Mouse (Mus musculus): Measurements from ENCODE around the gene Mdfic. TPM values are rescaled to one million over a fixed set of nuclear protein-coding genes. Genes with fewer than 3 reads are reported as not detected.

Mdfic gene
- polyA plus RNA-seq, 1 experiment from 2014 or later = 7.0 TPM

- peak overlapping the region; percentile 12 for H3K4me3 ChIP-seq (replicated peaks; ENCODE audit: low read length)
- H3K9ac ChIP-seq (ENCODE audit: low read length) = no peak overlapping the region
- 0 out of 2 replicates have a peak, but pooled peaks cover 8% of the 10 kb centered on the region for H3K4me1 ChIP-seq (ENCODE audit: control insufficient read depth, insufficient read depth, low read length)
- H3K27me3 ChIP-seq (ENCODE audit: control insufficient read depth, insufficient read depth, low read length) = no peaks in the 10 kb centered on the region
- no peaks in the 10 kb centered on the region for H3K36me3 ChIP-seq (ENCODE audit: control insufficient read depth, insufficient read depth, low read length)
- H3K4me2 ChIP-seq (ENCODE audit: low read depth, low read length) = peak overlapping the region; percentile 36
- peak overlapping the region; percentile 65 for H3K27ac ChIP-seq (ENCODE audit: low read length)
- ATAC-seq (ENCODE audit: insufficient read depth, low FRiP score) = no peak
- H3K9me3 ChIP-seq (replicated peaks; ENCODE audit: control insufficient read depth, low read length) = no peaks in the 10 kb centered on the region
- WGBS = 45% methylated on average over 8 of the region's 8 CpGs
Measured at GRCm38 (mm10) chr6:15793602-15794345, 73.3 kb downstream of the Mdfic start.

DNA sequence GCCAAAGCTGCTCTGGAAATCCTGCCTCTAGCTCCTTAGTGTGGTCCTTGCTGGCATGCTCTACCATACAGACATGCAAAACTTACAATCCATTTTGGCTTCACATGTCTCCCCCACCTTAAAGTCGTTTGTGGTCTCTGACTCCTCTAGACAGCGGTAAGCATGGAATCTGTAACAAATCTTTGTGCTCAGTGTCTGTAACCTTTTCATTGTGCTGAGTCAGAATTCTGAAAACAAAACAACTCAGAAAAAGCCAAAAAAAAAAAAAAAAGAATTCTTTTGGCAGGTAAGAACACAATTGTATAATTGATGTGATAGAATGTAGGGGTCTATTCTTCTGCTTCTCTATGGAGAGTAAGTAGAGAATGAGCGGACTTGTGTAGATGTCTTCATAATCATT, 74.3 kb downstream of the Mdfic start:
- Histone ChIP-seq H3K27ac (ENCODE audit: low read length) (no peak overlapping the region), H3K9ac (ENCODE audit: low read length) (no peak overlapping the region), H3K4me3 (replicated peaks; ENCODE audit: low read length) (no peak overlapping the region), H3K27me3 (ENCODE audit: control insufficient read depth, insufficient read depth, low read length) (no peaks in the 10 kb centered on the region), H3K4me1 (ENCODE audit: control insufficient read depth, insufficient read depth, low read length) (0 out of 2 replicates have a peak, but pooled peaks cover 8% of the 10 kb centered on the region), H3K36me3 (ENCODE audit: control insufficient read depth, insufficient read depth, low read length) (no peaks in the 10 kb centered on the region), H3K9me3 (replicated peaks; ENCODE audit: control insufficient read depth, low read length) (no peaks in the 10 kb centered on the region), H3K4me2 (ENCODE audit: low read depth, low read length) (no peak overlapping the region)
- 88% methylated on average over 3 of the region's 3 CpGs for WGBS
- no peak for ATAC-seq (ENCODE audit: insufficient read depth, low FRiP score)

DNA sequence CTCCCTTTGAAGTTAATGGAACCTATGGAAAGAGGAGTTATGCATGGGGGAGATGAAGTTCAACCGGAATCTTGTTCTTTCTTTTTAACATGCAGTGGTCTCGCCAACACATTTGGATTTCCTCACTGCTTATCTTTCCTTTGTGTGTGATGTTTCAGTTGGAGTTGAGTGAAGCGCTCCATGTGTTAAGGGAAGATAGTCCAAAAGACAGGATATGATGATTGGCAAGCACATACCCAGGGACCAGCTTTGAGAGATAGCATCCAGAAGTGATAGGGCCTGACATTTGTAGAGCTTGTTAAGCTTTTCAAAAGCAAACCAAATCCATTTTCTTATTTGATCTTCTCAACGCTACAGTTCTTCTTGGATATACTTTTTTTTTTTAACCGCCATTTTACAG, 86.9 kb downstream of the Mdfic start:
- Histone ChIP-seq H3K27ac (ENCODE audit: low read length) (no peak overlapping the region), H3K9ac (ENCODE audit: low read length) (no peak overlapping the region), H3K27me3 (ENCODE audit: control insufficient read depth, insufficient read depth, low read length) (no peaks in the 10 kb centered on the region), H3K4me3 (replicated peaks; ENCODE audit: low read length) (no peak overlapping the region), H3K4me2 (ENCODE audit: low read depth, low read length) (no peak overlapping the region), H3K9me3 (replicated peaks; ENCODE audit: control insufficient read depth, low read length) (no peaks in the 10 kb centered on the region), H3K4me1 (ENCODE audit: control insufficient read depth, insufficient read depth, low read length) (no peaks in the 10 kb centered on the region), H3K36me3 (ENCODE audit: control insufficient read depth, insufficient read depth, low read length) (no peaks in the 10 kb centered on the region)
- no peak for ATAC-seq (ENCODE audit: insufficient read depth, low FRiP score)
- 93% methylated on average over 5 of the region's 5 CpGs for WGBS

- Histone ChIP-seq H3K4me2 (ENCODE audit: low read depth, low read length) (no peak overlapping the region), H3K9me3 (replicated peaks; ENCODE audit: control insufficient read depth, low read length) (no peaks in the 10 kb centered on the region), H3K4me3 (replicated peaks; ENCODE audit: low read length) (no peak overlapping the region), H3K27me3 (ENCODE audit: control insufficient read depth, insufficient read depth, low read length) (no peaks in the 10 kb centered on the region), H3K27ac (ENCODE audit: low read length) (no peak overlapping the region), H3K4me1 (ENCODE audit: control insufficient read depth, insufficient read depth, low read length) (no peaks in the 10 kb centered on the region), H3K36me3 (ENCODE audit: control insufficient read depth, insufficient read depth, low read length) (no peaks in the 10 kb centered on the region), H3K9ac (ENCODE audit: low read length) (no peak overlapping the region)
- WGBS = 66% methylated on average over 3 of the region's 3 CpGs
- no peak for ATAC-seq (ENCODE audit: insufficient read depth, low FRiP score)
Measured at GRCm38 (mm10) chr6:15825236-15825635, 104.8 kb downstream of the Mdfic start.

DNA sequence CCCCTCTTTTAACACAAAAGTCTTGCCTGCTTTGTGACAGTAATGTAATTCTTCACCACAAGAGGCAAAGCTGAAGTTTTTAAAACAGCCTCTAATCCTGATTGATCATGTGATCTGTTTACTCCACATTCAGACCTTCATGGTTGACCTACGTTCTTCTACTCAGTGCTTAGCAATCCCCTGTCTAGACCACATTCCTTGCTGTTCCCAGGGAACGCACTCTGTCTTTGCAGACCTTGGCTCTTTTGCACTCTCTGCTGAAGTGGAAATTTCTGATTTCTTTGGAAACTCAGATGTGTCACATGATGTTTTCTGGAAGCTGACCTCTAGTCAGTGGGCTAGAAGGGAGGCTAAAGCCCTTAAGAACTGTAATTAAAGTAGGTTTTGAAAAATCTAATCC, 109.4 kb downstream of the Mdfic start:
- no peak overlapping the region for H3K9ac ChIP-seq (ENCODE audit: low read length)
- no peaks in the 10 kb centered on the region for H3K36me3 ChIP-seq (ENCODE audit: control insufficient read depth, insufficient read depth, low read length)
- H3K27ac ChIP-seq (ENCODE audit: low read length) = no peak overlapping the region
- no peak for ATAC-seq (ENCODE audit: insufficient read depth, low FRiP score)
- H3K4me1 ChIP-seq (ENCODE audit: control insufficient read depth, insufficient read depth, low read length) = no peaks in the 10 kb centered on the region
- no peaks in the 10 kb centered on the region for H3K27me3 ChIP-seq (ENCODE audit: control insufficient read depth, insufficient read depth, low read length)
- H3K4me2 ChIP-seq (ENCODE audit: low read depth, low read length) = no peak overlapping the region
- H3K4me3 ChIP-seq (replicated peaks; ENCODE audit: low read length) = no peak overlapping the region
- 42% methylated on average over 2 of the region's 2 CpGs for WGBS
- no peaks in the 10 kb centered on the region; the same call in 1 of the 2 replicates for H3K9me3 ChIP-seq (replicated peaks; ENCODE audit: control insufficient read depth, low read length)

GRCm38 (mm10) chr6:15830651-15831050, 110.2 kb downstream of the Mdfic start:
- WGBS = 84% methylated on average over 1 of the region's 1 CpGs
- no peak overlapping the region for H3K9ac ChIP-seq (ENCODE audit: low read length)
- no peak overlapping the region for H3K4me2 ChIP-seq (ENCODE audit: low read depth, low read length)
- H3K27me3 ChIP-seq (ENCODE audit: control insufficient read depth, insufficient read depth, low read length) = no peaks in the 10 kb centered on the region
- no peaks in the 10 kb centered on the region; the same call in 1 of the 2 replicates for H3K9me3 ChIP-seq (replicated peaks; ENCODE audit: control insufficient read depth, low read length)
- no peak overlapping the region for H3K27ac ChIP-seq (ENCODE audit: low read length)
- H3K4me3 ChIP-seq (replicated peaks; ENCODE audit: low read length) = no peak overlapping the region
- no peak for ATAC-seq (ENCODE audit: insufficient read depth, low FRiP score)
- H3K36me3 ChIP-seq (ENCODE audit: control insufficient read depth, insufficient read depth, low read length) = no peaks in the 10 kb centered on the region
- H3K4me1 ChIP-seq (ENCODE audit: control insufficient read depth, insufficient read depth, low read length) = no peaks in the 10 kb centered on the region

DNA sequence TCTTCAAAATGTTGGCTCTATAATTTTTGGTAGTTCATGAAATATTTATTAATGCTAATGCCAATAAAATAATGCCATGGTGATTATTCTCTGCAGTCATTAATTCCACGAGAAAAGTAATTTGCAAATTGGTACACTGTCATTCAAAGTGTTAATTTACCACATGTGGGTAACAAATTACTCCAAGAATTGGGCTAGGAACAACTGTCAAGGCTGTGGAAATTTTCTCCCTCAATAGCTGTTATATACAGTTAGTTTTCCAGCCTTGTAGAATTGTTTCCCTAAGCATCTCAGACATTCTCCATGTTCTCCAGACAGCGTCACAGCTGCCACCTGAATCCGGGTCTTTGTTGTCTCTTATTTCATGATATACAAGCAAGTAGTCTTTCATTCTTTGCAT, 117.2 kb downstream of the Mdfic start:
- Histone ChIP-seq H3K27me3 (ENCODE audit: control insufficient read depth, insufficient read depth, low read length) (no peaks in the 10 kb centered on the region), H3K4me3 (replicated peaks; ENCODE audit: low read length) (no peak overlapping the region)
- no peak for ATAC-seq (ENCODE audit: insufficient read depth, low FRiP score)

DNA sequence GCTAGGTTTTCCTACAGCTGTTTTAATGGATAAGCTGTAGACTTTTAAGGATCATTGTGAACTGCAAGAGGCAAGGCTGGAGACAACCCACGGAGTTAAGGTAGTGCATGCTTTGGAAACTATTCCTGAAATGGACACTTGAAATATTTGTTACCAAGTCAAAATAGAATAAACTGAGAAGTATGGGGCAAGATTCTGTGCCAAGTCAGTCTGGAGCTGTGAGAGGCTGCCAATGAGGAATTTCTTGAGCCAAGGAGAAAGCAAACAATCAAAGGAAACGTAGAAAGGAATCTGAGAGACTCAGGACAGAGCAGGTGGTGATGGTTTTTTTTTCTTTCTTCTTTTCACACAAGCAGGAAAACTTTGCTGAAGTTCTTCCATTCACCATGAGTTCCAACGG, 119.4 kb downstream of the Mdfic start:
- no peaks in the 10 kb centered on the region for H3K36me3 ChIP-seq (ENCODE audit: control insufficient read depth, insufficient read depth, low read length)
- H3K4me3 ChIP-seq (replicated peaks; ENCODE audit: low read length) = no peak overlapping the region
- H3K27ac ChIP-seq (ENCODE audit: low read length) = no peak overlapping the region
- H3K9ac ChIP-seq (ENCODE audit: low read length) = no peak overlapping the region
- no peaks in the 10 kb centered on the region for H3K4me1 ChIP-seq (ENCODE audit: control insufficient read depth, insufficient read depth, low read length)
- H3K4me2 ChIP-seq (ENCODE audit: low read depth, low read length) = no peak overlapping the region
- ATAC-seq (ENCODE audit: insufficient read depth, low FRiP score) = no peak
- H3K9me3 ChIP-seq (replicated peaks; ENCODE audit: control insufficient read depth, low read length) = no peaks in the 10 kb centered on the region
- 52% methylated on average over 3 of the region's 3 CpGs for WGBS
- no peaks in the 10 kb centered on the region for H3K27me3 ChIP-seq (ENCODE audit: control insufficient read depth, insufficient read depth, low read length)

More for the DNA sequence above, 117.2 kb downstream of the Mdfic start:
- Histone ChIP-seq H3K4me1 (ENCODE audit: control insufficient read depth, insufficient read depth, low read length) (no peaks in the 10 kb centered on the region), H3K9ac (ENCODE audit: low read length) (no peak overlapping the region), H3K36me3 (ENCODE audit: control insufficient read depth, insufficient read depth, low read length) (no peaks in the 10 kb centered on the region), H3K9me3 (replicated peaks; ENCODE audit: control insufficient read depth, low read length) (no peaks in the 10 kb centered on the region; the same call in 1 of the 2 replicates), H3K27ac (ENCODE audit: low read length) (no peak overlapping the region), H3K4me2 (ENCODE audit: low read depth, low read length) (no peak overlapping the region)
- 84% methylated on average over 3 of the region's 3 CpGs for WGBS

DNA sequence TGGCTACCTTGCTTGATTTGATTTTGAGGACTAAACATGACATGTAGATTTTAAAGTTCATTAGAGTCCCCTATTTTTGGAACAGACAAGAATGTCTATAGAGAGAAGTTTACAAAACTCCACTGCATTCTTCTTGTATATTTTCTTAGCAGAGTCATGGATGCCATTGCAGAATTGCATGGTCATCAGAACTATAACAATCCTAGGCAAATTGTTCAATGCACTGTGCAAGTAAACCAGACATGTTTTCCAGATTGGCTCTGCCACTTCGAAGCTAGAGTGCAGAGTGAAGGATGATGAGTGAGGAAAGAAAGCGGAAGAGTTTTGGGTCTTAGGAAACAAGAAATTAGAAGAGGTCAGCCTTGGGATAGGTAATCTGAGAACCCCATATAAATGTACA, 120.0 kb downstream of the Mdfic start:
- Histone ChIP-seq H3K4me2 (ENCODE audit: low read depth, low read length) (no peak overlapping the region), H3K36me3 (ENCODE audit: control insufficient read depth, insufficient read depth, low read length) (no peaks in the 10 kb centered on the region), H3K9me3 (replicated peaks; ENCODE audit: control insufficient read depth, low read length) (no peaks in the 10 kb centered on the region), H3K9ac (ENCODE audit: low read length) (no peak overlapping the region), H3K27me3 (ENCODE audit: control insufficient read depth, insufficient read depth, low read length) (no peaks in the 10 kb centered on the region), H3K4me1 (ENCODE audit: control insufficient read depth, insufficient read depth, low read length) (no peaks in the 10 kb centered on the region), H3K27ac (ENCODE audit: low read length) (no peak overlapping the region), H3K4me3 (replicated peaks; ENCODE audit: low read length) (no peak overlapping the region)
- 85% methylated on average over 2 of the region's 2 CpGs for WGBS
- no peak for ATAC-seq (ENCODE audit: insufficient read depth, low FRiP score)
